Mouse (Mus musculus) activated CD4-positive, CD25-positive, alpha-beta regulatory T cell (primary cell): Measurements from ENCODE around the gene C6. TPM values are rescaled to one million over a fixed set of nuclear protein-coding genes. Genes with fewer than 3 reads are reported as not detected.

ENCODE experiments used
- polyA plus RNA-seq, 2 experiments: library from polyadenylated mRNA; unstranded; fragments of 100-300 nt; shearing (Covaris generic); gene quantifications; one replicate each; pipeline ENCODE4 v1.2.1; 2017

The C6 gene
- polyA plus RNA-seq = 1 to 10 TPM in 1 of 2 experiments, under 1 TPM in 1; 0.30 to 5.7 TPM

GRCm38 (mm10) chr15:4726830-4727310 is at the start of gene C6:
C6 (plus strand) TSS chr15:4727175.

Other genes with a start within 250 kb of the C6 start
- under 1 TPM in 1 of 2 experiments, not detected in 1; 0.07 TPM for gene Mroh2b, start 171.6 kb downstream of the C6 start, polyA plus RNA-seq